Mouse (Mus musculus): ENCODE measurements around the gene Kdm6b. TPM values are rescaled to one million over a fixed set of nuclear protein-coding genes. Genes with fewer than 3 reads are reported as not detected.

The Kdm6b gene
- polyA plus RNA-seq, 1 experiment from 2014 or later = 42.0 TPM

- WGBS = 93% methylated on average over 16 of the region's 16 CpGs
- Histone ChIP-seq H3K4me2 (ENCODE audit: low read depth) (no peak overlapping the region), H3K4me3 (ENCODE audit: low read depth, low read length) (no peak overlapping the region; the same call in 1 of the 2 replicates), H3K36me3 (ENCODE audit: control insufficient read depth, insufficient read depth, low read length) (no peaks in the 10 kb centered on the region), H3K27ac (ENCODE audit: low read depth, low read length) (no peak overlapping the region), H3K9me3 (ENCODE audit: control insufficient read depth, low read length) (no peaks in the 10 kb centered on the region), H3K9ac (ENCODE audit: low read length) (no peak overlapping the region), H3K27me3 (ENCODE audit: control insufficient read depth, insufficient read depth, low read length) (no peaks in the 10 kb centered on the region), H3K4me1 (ENCODE audit: control insufficient read depth, insufficient read depth, low read length) (peaks cover 24% of the 10 kb centered on the region)
- ATAC-seq (ENCODE audit: insufficient read depth, low FRiP score, low TSS enrichment) (no peak), DNase-seq (ENCODE audit: low spot score) (peak; percentile 2)
These were observed 40.1 kb downstream of the Kdm6b start for GRCm38 (mm10) chr11:69373223-69373965.

GRCm38 (mm10) chr11:69372780-69373170 lies 40.7 kb downstream of the Kdm6b start:
- H3K36me3 ChIP-seq (ENCODE audit: control insufficient read depth, insufficient read depth, low read length) = no peaks in the 10 kb centered on the region
- H3K27me3 ChIP-seq (ENCODE audit: control insufficient read depth, insufficient read depth, low read length) = no peaks in the 10 kb centered on the region
- H3K4me2 ChIP-seq (ENCODE audit: low read depth) = no peak overlapping the region
- 68% methylated on average over 3 of the region's 3 CpGs for WGBS
- no peak overlapping the region for H3K9ac ChIP-seq (ENCODE audit: low read length)
- no peak for ATAC-seq (ENCODE audit: insufficient read depth, low FRiP score, low TSS enrichment)
- no peaks in the 10 kb centered on the region for H3K9me3 ChIP-seq (ENCODE audit: control insufficient read depth, low read length)
- no peak overlapping the region for H3K27ac ChIP-seq (ENCODE audit: low read depth, low read length)
- H3K4me1 ChIP-seq (ENCODE audit: control insufficient read depth, insufficient read depth, low read length) = peaks cover 26% of the 10 kb centered on the region
- H3K4me3 ChIP-seq (ENCODE audit: low read depth, low read length) = no peak overlapping the region
- DNase-seq (ENCODE audit: low spot score) = peak; percentile 8

GRCm38 (mm10) chr11:69372056-69372779 lies 41.3 kb downstream of the Kdm6b start:
- no peaks in the 10 kb centered on the region for H3K36me3 ChIP-seq (ENCODE audit: control insufficient read depth, insufficient read depth, low read length)
- H3K4me1 ChIP-seq (ENCODE audit: control insufficient read depth, insufficient read depth, low read length) = peaks cover 31% of the 10 kb centered on the region
- peak overlapping the region; percentile 76 for H3K27ac ChIP-seq (ENCODE audit: low read depth, low read length)
- H3K9ac ChIP-seq (ENCODE audit: low read length) = peak overlapping the region; percentile 24; the same call in 1 of the 2 replicates
- H3K9me3 ChIP-seq (ENCODE audit: control insufficient read depth, low read length) = no peaks in the 10 kb centered on the region
- H3K4me2 ChIP-seq (ENCODE audit: low read depth) = peak overlapping the region; percentile 33
- no peak overlapping the region for H3K4me3 ChIP-seq (ENCODE audit: low read depth, low read length)
- H3K27me3 ChIP-seq (ENCODE audit: control insufficient read depth, insufficient read depth, low read length) = no peaks in the 10 kb centered on the region
- 41% methylated on average over 12 of the region's 12 CpGs for WGBS
- ATAC-seq (ENCODE audit: insufficient read depth, low FRiP score, low TSS enrichment) (no peak), DNase-seq (ENCODE audit: low spot score) (peak; percentile 17)

GRCm38 (mm10) chr11:69371601-69372000 lies 41.9 kb downstream of the Kdm6b start:
- 21% methylated on average over 12 of the region's 12 CpGs for WGBS
- no peak for ATAC-seq (ENCODE audit: insufficient read depth, low FRiP score, low TSS enrichment)
- Histone ChIP-seq H3K36me3 (ENCODE audit: control insufficient read depth, insufficient read depth, low read length) (no peaks in the 10 kb centered on the region), H3K9ac (ENCODE audit: low read length) (peak overlapping the region; percentile 31), H3K27me3 (ENCODE audit: control insufficient read depth, insufficient read depth, low read length) (no peaks in the 10 kb centered on the region), H3K4me1 (ENCODE audit: control insufficient read depth, insufficient read depth, low read length) (peaks cover 31% of the 10 kb centered on the region), H3K4me3 (ENCODE audit: low read depth, low read length) (no peak overlapping the region), H3K27ac (ENCODE audit: low read depth, low read length) (peak overlapping the region; percentile 76), H3K9me3 (ENCODE audit: control insufficient read depth, low read length) (no peaks in the 10 kb centered on the region), H3K4me2 (ENCODE audit: low read depth) (peak overlapping the region; percentile 33)
- peak; percentile 18 for DNase-seq (ENCODE audit: low spot score)

DNA sequence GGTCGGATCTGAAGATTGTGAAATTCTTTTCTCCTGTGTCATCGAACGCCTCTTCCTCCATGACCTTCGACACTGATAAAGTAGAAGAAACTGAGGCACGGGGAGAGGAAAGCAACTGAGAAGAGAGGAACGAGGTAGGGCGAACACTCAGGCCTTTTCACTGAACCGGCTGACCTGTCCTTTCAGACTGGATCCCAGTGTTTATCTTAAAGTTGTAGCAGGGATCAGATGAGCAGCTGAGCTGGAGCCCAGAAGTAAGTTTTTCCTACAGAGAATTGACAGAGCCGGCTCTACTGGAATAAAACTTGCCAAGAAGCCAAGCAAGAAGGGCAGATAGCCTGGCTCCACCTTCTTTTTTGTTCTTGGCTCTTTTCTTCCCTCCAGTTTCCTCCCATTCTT lies 42.7 kb downstream of the Kdm6b start:
- Histone ChIP-seq H3K27ac (ENCODE audit: low read depth, low read length) (peak overlapping the region; percentile 76), H3K27me3 (ENCODE audit: control insufficient read depth, insufficient read depth, low read length) (no peaks in the 10 kb centered on the region), H3K9me3 (ENCODE audit: control insufficient read depth, low read length) (no peaks in the 10 kb centered on the region), H3K4me2 (ENCODE audit: low read depth) (peak overlapping the region; percentile 33), H3K4me3 (ENCODE audit: low read depth, low read length) (no peak overlapping the region), H3K9ac (ENCODE audit: low read length) (peak overlapping the region; percentile 31; the same call in 1 of the 2 replicates), H3K4me1 (ENCODE audit: control insufficient read depth, insufficient read depth, low read length) (peaks cover 33% of the 10 kb centered on the region), H3K36me3 (ENCODE audit: control insufficient read depth, insufficient read depth, low read length) (no peaks in the 10 kb centered on the region)
- 14% methylated on average over 9 of the region's 9 CpGs for WGBS
- DNase-seq (ENCODE audit: low spot score) (peak; percentile 13), ATAC-seq (ENCODE audit: insufficient read depth, low FRiP score, low TSS enrichment) (no peak)

- peak overlapping the region; percentile 100 for H3K27ac ChIP-seq (ENCODE audit: low read depth, low read length)
- peak; percentile 7 for DNase-seq (ENCODE audit: low spot score)
- no peaks in the 10 kb centered on the region for H3K9me3 ChIP-seq (ENCODE audit: control insufficient read depth, low read length)
- peaks cover 39% of the 10 kb centered on the region for H3K4me1 ChIP-seq (ENCODE audit: control insufficient read depth, insufficient read depth, low read length)
- H3K4me3 ChIP-seq (ENCODE audit: low read depth, low read length) = peak overlapping the region; percentile 96
- no peaks in the 10 kb centered on the region for H3K27me3 ChIP-seq (ENCODE audit: control insufficient read depth, insufficient read depth, low read length)
- H3K4me2 ChIP-seq (ENCODE audit: low read depth) = peak overlapping the region; percentile 84
- no peaks in the 10 kb centered on the region for H3K36me3 ChIP-seq (ENCODE audit: control insufficient read depth, insufficient read depth, low read length)
- H3K9ac ChIP-seq (ENCODE audit: low read length) = peak overlapping the region; percentile 99
- no peak for ATAC-seq (ENCODE audit: insufficient read depth, low FRiP score, low TSS enrichment)
- 34% methylated on average over 2 of the region's 2 CpGs for WGBS
These were observed 43.3 kb downstream of the Kdm6b start for GRCm38 (mm10) chr11:69369990-69370816.

- peak within 1 kb of the TSS; percentile 99 for H3K9ac ChIP-seq (ENCODE audit: low read length)
- H3K4me3 ChIP-seq (ENCODE audit: low read depth, low read length) = peak within 1 kb of the TSS; percentile 96
- ATAC-seq (ENCODE audit: insufficient read depth, low FRiP score, low TSS enrichment) (no peak), DNase-seq (ENCODE audit: low spot score) (peak; percentile 10)
- H3K4me1 ChIP-seq (ENCODE audit: control insufficient read depth, insufficient read depth, low read length) = peaks cover 47% of the 10 kb centered on the region
- H3K27ac ChIP-seq (ENCODE audit: low read depth, low read length) = peak within 1 kb of the TSS; percentile 100
- H3K27me3 ChIP-seq (ENCODE audit: control insufficient read depth, insufficient read depth, low read length) = no peaks in the 10 kb centered on the region
- no peaks in the 10 kb centered on the region for H3K9me3 ChIP-seq (ENCODE audit: control insufficient read depth, low read length)
- WGBS = 3% methylated on average over 18 of the region's 34 CpGs
- H3K36me3 ChIP-seq (ENCODE audit: control insufficient read depth, insufficient read depth, low read length) = no peaks in the 10 kb centered on the region
- H3K4me2 ChIP-seq (ENCODE audit: low read depth) = peak within 1 kb of the TSS; percentile 84
These were observed 44.1 kb downstream of the Kdm6b start, which contains the start of gene Chd3 for GRCm38 (mm10) chr11:69369215-69369989. Gene Chd3 (minus strand): TSS chr11:69369406.
